Mouse (Mus musculus) liver, embryonic 15.5 days (tissue): ENCODE measurements around the gene Kctd2. TPM values are rescaled to one million over a fixed set of nuclear protein-coding genes. Genes with fewer than 3 reads are reported as not detected.
A peak's percentile ranks its signal among the peaks of the same experiment; 100 is the strongest.
"Not testable (repeated sequence)": the region's sequence is repeated elsewhere in the genome, so short reads cannot be mapped to it uniquely, and the experiment has no call there.

Experiments used
- ATAC-seq: fragments of 200-750 bp; cut with Nextera tagmentation; 2 replicates; pipeline ENCODE4 v1.8.0; 2017; ENCODE audit warnings: moderate number of reproducible peaks, mild to moderate bottlenecking, moderate library complexity; ENCODE audit not compliant: insufficient read depth
- H3K27ac ChIP-seq: fragments of 300-500 bp; sonication (generic); replicated peaks from 2 replicates; pipeline ENCODE4 v1.5.1; 2015; ENCODE audit warnings: mild to moderate bottlenecking, inconsistent platforms
- H3K27me3 ChIP-seq: fragments of 300-500 bp; sonication (generic); 2 replicates; pipeline ENCODE4 v1.6.1; 2015; ENCODE audit warnings: mild to moderate bottlenecking, inconsistent platforms
- H3K36me3 ChIP-seq: fragments of 300-500 bp; sonication (generic); replicated peaks from 2 replicates; pipeline ENCODE4 v1.6.1; 2015; ENCODE audit warnings: moderate library complexity, mild to moderate bottlenecking, inconsistent platforms
- H3K4me1 ChIP-seq: fragments of 300-500 bp; sonication (generic); replicated peaks from 2 replicates; pipeline ENCODE4 v1.6.1; 2015; ENCODE audit warnings: inconsistent platforms
- H3K4me2 ChIP-seq: fragments of 300-500 bp; sonication (generic); 2 replicates; pipeline ENCODE4 v1.6.1; 2015; ENCODE audit warnings: moderate library complexity, mild to moderate bottlenecking, inconsistent platforms
- H3K4me3 ChIP-seq: fragments of 300-500 bp; sonication (generic); replicated peaks from 2 replicates; pipeline ENCODE4 v1.5.1; 2015; ENCODE audit warnings: mild to moderate bottlenecking, inconsistent platforms
- H3K9ac ChIP-seq: fragments of 300-500 bp; sonication (generic); 2 replicates; pipeline ENCODE4 v1.6.1; 2015; ENCODE audit warnings: moderate library complexity, mild to moderate bottlenecking, inconsistent platforms
- H3K9me3 ChIP-seq: fragments of 300-500 bp; sonication (generic); replicated peaks from 2 replicates; pipeline ENCODE4 v1.6.1; 2016; ENCODE audit warnings: inconsistent platforms
- WGBS: fragments of 180-500 bp; shearing (Covaris S2); methylation state at CpG from one replicate; pipeline ENCODE4 v1.1.7; 2015; ENCODE audit warnings: mixed read lengths; ENCODE audit not compliant: insufficient replicate concordance; 5-methylcytosine and 5-hydroxymethylcytosine counted together
- polyA plus RNA-seq: library from polyadenylated mRNA; unstranded; fragments of >200 nt; fragmentation: Nextera tagmentation; extraction: Ambion mirVana; gene quantifications from 2 replicates; pipeline ENCODE4 v1.2.1, GENCODE M21; 2015

Gene Kctd2
- polyA plus RNA-seq, 1 experiment from 2014 or later: 4.4 TPM

DNA sequence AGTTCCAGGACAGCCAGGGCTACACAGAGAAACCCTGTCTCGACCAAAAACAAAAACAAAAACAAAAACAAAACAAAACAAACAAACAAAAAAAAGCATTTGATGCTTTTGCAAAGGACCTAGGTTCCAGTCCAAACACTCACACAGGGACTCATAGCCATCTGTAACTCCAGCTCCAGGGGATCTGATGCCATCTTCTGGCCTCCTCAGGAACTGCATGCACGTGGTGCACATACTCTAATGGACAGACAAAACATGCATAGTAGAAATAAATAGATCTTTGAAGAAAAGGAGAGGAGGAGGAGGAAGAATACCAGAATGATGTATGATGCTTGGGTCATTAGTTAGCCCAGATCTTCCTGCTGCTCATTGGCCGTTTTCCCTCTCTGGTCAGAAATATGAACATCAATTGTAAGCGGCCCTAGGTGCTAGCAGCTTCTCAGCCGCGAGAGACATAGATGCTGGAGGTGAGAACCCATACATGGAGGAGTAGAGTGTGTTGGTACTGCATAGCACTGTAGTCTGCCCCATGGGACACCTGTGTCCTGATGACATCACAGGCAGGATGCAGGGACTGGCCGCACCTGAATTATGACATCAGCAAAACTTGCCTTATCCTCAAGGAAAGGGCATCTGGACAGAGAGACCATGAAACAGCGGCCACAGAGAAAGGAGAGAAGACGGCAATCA, 20.1 kb downstream of the Kctd2 start, which contains the start of gene Trim80:
Trim80 (plus strand) TSS at position 640 of the 690 bp plus-strand sequence.
- no peak within 1 kb of the TSS for H3K27ac ChIP-seq
- 73% methylated on average over 9 of the region's 9 CpGs for WGBS
- no peaks in the 10 kb centered on the region for H3K36me3 ChIP-seq
- H3K9ac ChIP-seq: no peak within 1 kb of the TSS
- H3K27me3 ChIP-seq: peaks cover 31% of the 10 kb centered on the region
- H3K4me2 ChIP-seq: no peak within 1 kb of the TSS
- peaks cover 19% of the 10 kb centered on the region for H3K4me1 ChIP-seq
- no peak for ATAC-seq
- H3K4me3 ChIP-seq: no peak within 1 kb of the TSS
- H3K9me3 ChIP-seq: no peaks in the 10 kb centered on the region

DNA sequence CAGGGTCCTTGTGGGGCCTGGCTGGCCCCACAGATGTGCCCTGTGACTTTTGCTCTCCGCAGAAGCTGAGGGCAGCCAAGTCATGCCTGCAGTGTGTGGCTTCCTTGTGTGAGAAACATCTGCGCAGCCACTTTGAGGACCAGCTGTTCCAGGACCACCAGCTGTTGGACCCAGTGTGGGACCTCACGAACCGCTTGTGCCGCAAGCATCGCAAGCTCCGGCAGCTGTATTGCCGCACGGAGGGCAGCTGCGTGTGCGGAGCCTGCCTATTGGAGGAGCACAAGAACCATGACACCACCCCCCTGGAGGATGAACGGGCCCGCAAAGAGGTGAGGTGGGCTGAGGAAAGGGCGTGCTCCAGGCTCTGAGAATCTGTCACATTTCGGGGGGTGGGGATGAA, 21.5 kb downstream of the Kctd2 start:
- Histone ChIP-seq H3K9me3 (no peaks in the 10 kb centered on the region), H3K4me2 (no peak overlapping the region), H3K4me3 (no peak overlapping the region), H3K4me1 (peaks cover 14% of the 10 kb centered on the region), H3K27ac (no peak overlapping the region), H3K36me3 (no peaks in the 10 kb centered on the region), H3K9ac (no peak overlapping the region), H3K27me3 (peaks cover 17% of the 10 kb centered on the region)
- ATAC-seq: no peak
- 55% methylated on average over 15 of the region's 15 CpGs for WGBS

DNA sequence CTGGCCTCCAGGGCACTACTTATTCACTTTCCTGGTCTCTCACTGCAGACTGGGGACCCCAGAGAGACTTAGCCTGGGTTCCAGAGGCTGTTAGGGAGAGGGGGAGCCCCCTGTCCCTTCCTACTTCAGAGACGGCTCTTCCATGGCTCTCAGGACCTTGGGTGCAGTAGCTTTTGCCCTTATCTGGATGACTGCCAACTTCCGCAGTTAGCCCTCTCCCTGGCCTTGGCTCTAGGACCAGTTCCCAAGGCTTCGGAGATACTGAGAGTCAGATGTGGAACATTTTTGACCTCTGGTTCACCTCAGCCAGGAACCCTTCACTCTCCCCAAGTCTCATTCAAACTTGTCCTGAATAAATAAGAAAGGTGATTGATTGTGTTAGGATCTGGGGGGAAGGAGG, 27.0 kb downstream of the Kctd2 start:
- Histone ChIP-seq H3K4me2 (peak overlapping the region; percentile 31), H3K36me3 (no peaks in the 10 kb centered on the region), H3K27ac (peak overlapping the region; percentile 68), H3K9ac (no peak overlapping the region), H3K4me1 (peaks cover 15% of the 10 kb centered on the region), H3K4me3 (no peak overlapping the region), H3K27me3 (no peaks in the 10 kb centered on the region; the same call in 1 of the 2 replicates), H3K9me3 (no peaks in the 10 kb centered on the region)
- ATAC-seq: no peak
- 36% methylated on average over 3 of the region's 3 CpGs for WGBS

DNA sequence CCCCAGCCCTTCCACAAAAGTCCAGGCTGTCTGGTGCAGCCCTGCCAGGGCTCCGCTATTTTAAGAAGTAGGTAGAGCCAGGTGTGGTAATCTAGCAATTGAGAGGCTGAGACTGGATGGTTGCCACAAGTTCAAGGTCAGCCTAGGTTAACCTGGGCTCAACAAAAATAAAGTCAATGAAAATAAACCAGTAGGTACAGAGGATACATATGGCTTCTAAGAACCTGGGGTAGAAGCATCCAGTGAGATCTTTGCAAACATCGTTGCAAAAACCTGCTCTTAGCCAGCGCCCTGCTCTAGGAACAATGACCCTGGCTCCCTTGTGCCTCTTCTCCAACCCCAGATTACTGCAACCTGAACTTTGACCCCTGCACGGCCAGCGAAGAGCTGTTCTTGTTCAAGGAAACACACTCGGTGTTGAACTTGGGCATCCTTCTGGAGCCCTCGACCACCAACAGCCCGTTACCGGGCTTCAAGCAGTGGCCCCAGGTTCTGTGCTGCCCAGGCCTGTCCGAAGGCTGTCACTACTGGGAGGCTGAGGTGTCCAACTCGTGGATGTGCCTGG, 27.5 kb downstream of the Kctd2 start:
- WGBS: 65% methylated on average over 11 of the region's 11 CpGs
- Histone ChIP-seq H3K4me3 (peak overlapping the region; percentile 12; the same call in 1 of the 2 replicates), H3K9me3 (no peaks in the 10 kb centered on the region), H3K4me2 (peak overlapping the region; percentile 31), H3K9ac (no peak overlapping the region), H3K4me1 (peaks cover 15% of the 10 kb centered on the region), H3K27ac (peak overlapping the region; percentile 68), H3K27me3 (no peaks in the 10 kb centered on the region; the same call in 1 of the 2 replicates), H3K36me3 (no peaks in the 10 kb centered on the region)
- no peak for ATAC-seq

DNA sequence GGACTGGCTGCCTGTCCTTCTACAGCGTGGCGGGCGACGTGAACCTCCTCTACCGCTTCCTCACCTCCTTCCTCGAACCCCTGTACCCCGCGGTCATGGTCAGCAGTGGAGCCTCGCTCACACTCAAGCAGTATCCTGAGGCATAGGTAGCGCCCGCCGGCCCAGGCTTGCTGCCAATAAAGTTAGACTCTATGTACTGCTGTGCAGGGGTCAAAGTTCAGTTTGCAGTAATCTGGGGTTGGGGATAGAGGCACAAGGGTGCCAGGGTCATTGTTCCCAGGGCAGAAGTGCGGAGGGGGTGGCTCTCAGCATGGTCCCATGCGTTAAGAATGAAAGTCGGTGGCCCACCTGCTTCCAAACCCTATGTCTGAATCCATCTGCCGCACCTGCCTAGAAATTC, 28.1 kb downstream of the Kctd2 start:
- ATAC-seq: peak; percentile 56; the same call in 1 of the 2 replicates
- H3K9me3 ChIP-seq: no peaks in the 10 kb centered on the region
- peak overlapping the region; percentile 69 for H3K27ac ChIP-seq
- H3K27me3 ChIP-seq: no peaks in the 10 kb centered on the region; the same call in 1 of the 2 replicates
- H3K4me3 ChIP-seq: peak overlapping the region; percentile 12; the same call in 1 of the 2 replicates
- H3K4me2 ChIP-seq: peak overlapping the region; percentile 28; the same call in 1 of the 2 replicates
- no peak overlapping the region for H3K9ac ChIP-seq
- WGBS: 71% methylated on average over 16 of the region's 16 CpGs
- no peaks in the 10 kb centered on the region for H3K36me3 ChIP-seq
- peaks cover 15% of the 10 kb centered on the region for H3K4me1 ChIP-seq

DNA sequence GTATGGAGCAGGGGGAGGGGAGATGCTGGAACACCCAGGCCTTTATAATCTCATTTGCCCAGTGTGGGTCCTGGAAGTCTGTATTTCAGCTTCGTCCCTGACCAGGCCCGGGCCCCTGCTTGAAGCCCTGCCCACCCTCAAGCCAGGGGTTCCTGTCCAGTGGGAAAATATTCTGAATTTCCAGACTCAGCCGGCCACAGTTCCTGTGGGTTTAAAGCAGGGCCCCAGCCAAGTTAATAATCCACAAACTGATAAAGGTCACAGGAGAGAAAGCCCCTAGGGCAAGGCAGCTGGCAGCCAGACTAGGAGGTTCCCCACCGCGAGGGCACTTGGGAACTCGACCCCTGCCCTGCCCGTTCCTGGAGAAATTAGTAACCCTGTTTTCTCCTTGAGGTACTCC, 29.1 kb downstream of the Kctd2 start:
- H3K4me1 ChIP-seq: peaks cover 18% of the 10 kb centered on the region
- 53% methylated on average over 7 of the region's 7 CpGs for WGBS
- no peak; the same call in 1 of the 2 replicates for ATAC-seq
- H3K27me3 ChIP-seq: no peaks in the 10 kb centered on the region; the same call in 1 of the 2 replicates
- H3K4me2 ChIP-seq: 0 out of 2 replicates have a peak overlapping the region, but pooled peaks have one; percentile 5
- H3K36me3 ChIP-seq: no peaks in the 10 kb centered on the region
- no peak overlapping the region for H3K9ac ChIP-seq
- H3K4me3 ChIP-seq: no peak overlapping the region
- no peaks in the 10 kb centered on the region for H3K9me3 ChIP-seq
- peak overlapping the region; percentile 69 for H3K27ac ChIP-seq

DNA sequence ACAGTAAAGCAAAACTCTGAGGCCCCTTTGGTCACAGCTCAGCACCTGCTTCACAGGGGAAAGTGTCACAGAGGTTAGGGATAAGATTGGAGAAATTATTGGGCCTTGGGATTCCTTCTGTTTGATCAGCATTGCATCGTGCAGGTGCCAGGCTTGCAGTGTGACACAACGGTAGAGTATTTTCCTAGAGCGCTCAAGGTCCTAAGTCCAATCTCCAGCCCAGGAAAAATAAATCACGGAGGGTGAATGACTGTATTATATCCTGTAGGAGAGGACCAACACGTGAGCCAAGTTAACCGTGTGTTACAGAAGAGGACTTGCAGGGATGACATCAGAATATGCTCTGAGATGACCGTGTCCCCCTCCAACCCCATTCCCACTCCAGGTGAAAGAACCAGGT, 30.2 kb downstream of the Kctd2 start:
- H3K4me3 ChIP-seq: no peak overlapping the region
- H3K36me3 ChIP-seq: no peaks in the 10 kb centered on the region
- no peak overlapping the region for H3K4me2 ChIP-seq
- H3K9me3 ChIP-seq: no peaks in the 10 kb centered on the region
- H3K27ac ChIP-seq: peak overlapping the region; percentile 69; the same call in 1 of the 2 replicates
- no peak overlapping the region for H3K9ac ChIP-seq
- no peaks in the 10 kb centered on the region; the same call in 1 of the 2 replicates for H3K27me3 ChIP-seq
- ATAC-seq: no peak
- peaks cover 18% of the 10 kb centered on the region for H3K4me1 ChIP-seq
- WGBS: 64% methylated on average over 7 of the region's 7 CpGs

DNA sequence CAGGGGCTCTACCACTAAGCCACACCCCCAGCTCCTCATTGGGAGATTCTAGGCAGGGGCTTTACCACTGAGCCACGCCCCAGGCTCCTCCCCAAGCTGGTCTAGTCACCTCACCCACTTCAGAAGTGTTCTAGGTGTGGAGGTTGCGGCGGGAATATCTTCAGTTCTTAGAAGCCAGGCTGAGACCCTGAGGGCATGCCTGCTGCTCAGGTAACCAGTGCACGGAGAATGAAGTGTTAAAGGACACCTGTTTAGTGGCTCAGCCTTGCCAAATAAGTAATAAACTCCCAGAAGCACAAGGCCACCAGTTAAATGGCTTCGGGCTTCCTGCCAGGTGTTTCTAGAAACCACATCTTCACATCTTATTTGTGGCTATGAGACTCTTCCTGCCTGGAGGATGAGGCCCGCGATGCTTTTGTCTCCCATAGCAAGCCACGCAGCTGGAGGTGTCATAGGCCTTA, 31.9 kb downstream of the Kctd2 start:
- Histone ChIP-seq H3K4me1 (peaks cover 10% of the 10 kb centered on the region), H3K4me3 (no peak overlapping the region), H3K9me3 (no peaks in the 10 kb centered on the region), H3K9ac (no peak overlapping the region), H3K4me2 (no peak overlapping the region), H3K27ac (no peak overlapping the region), H3K36me3 (no peaks in the 10 kb centered on the region), H3K27me3 (no peaks in the 10 kb centered on the region)
- ATAC-seq: no peak
- WGBS: 54% methylated on average over 8 of the region's 8 CpGs

DNA sequence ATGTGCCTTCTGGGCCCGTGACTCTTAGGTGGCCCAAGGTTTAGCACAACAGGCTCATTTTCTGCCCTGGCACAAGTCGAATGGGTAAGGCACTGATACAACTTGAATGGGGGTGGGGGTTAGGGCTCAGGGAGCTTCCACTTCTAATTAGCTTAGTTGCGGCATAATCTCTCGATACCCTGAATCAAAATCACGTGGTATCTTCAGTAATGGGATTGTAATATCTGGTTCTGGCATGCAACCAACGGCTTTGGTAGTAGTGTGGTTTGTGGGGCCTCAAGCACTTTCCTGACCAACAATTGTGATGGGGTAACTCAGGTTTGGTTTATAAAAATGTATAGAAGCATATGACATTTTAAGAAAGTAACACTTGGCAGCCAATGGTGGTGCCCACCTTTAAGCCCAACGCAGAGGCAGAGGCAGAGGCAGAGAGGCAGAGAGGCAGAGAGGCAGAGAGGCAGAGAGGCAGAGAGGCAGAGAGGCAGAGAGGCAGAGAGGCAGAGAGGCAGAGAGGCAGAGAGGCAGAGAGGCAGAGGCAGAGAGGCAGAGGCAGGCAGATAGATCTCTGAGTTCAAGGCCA, 32.4 kb downstream of the Kctd2 start:
- no peaks in the 10 kb centered on the region for H3K9me3 ChIP-seq
- H3K27ac ChIP-seq: no peak overlapping the region
- 62% methylated on average over 7 of the region's 7 CpGs for WGBS
- H3K4me2 ChIP-seq: no peak overlapping the region
- no peaks in the 10 kb centered on the region for H3K27me3 ChIP-seq
- H3K9ac ChIP-seq: no peak overlapping the region
- no peaks in the 10 kb centered on the region for H3K36me3 ChIP-seq
- ATAC-seq: no peak
- H3K4me1 ChIP-seq: peaks cover 9% of the 10 kb centered on the region
- H3K4me3 ChIP-seq: no peak overlapping the region

DNA sequence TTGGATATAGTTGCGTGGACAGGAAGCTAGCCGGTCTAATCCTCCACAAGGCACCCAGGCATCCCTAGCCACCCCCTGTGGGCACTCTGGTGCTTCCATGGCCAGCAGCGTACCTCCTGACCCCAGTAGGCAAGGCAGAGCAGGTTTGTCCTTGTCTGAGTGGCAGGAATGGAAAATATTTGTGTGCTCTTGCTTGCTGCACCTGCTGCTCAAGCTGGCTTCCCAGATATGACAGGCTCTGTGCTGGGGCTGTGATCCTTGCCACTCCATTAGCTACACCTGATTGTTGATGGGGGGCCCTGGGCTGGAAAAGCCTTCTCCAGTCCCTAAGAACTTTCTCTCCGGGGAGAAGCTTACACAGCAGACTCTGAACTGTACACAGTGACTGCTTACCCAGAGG, 33.4 kb downstream of the Kctd2 start:
- H3K27ac ChIP-seq: no peak overlapping the region
- no peak overlapping the region for H3K4me3 ChIP-seq
- no peak for ATAC-seq
- H3K9me3 ChIP-seq: no peaks in the 10 kb centered on the region
- 48% methylated on average over 4 of the region's 4 CpGs for WGBS
- H3K9ac ChIP-seq: no peak overlapping the region
- H3K36me3 ChIP-seq: no peaks in the 10 kb centered on the region
- H3K27me3 ChIP-seq: no peaks in the 10 kb centered on the region
- H3K4me2 ChIP-seq: no peak overlapping the region
- H3K4me1 ChIP-seq: peaks cover 9% of the 10 kb centered on the region

DNA sequence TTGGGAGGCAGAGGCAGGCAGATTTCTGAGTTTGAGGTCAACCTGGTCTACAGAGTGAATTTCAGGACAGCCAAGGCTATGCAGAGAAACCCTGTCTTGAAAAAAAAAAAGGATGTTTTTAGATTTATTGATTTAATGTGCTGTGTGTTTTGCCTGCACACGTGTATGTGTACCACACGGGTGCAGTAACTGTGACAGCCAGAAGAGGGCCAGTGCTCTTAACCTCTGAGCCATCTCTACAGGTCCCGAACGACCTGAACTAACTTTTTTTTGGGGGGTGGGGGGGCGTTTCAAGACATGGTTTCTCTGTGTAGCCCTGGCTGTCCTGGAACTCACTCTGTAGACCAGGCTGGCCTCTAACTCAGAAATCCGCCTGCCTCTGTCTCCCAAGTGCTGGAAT, 34.9 kb downstream of the Kctd2 start:
- not testable (repeated sequence) for ATAC-seq

More for the DNA sequence above, 34.9 kb downstream of the Kctd2 start:
- not testable (repeated sequence) for H3K36me3 ChIP-seq, H3K27me3 ChIP-seq, H3K4me3 ChIP-seq, H3K9me3 ChIP-seq, H3K4me1 ChIP-seq, H3K9ac ChIP-seq, H3K4me2 ChIP-seq, H3K27ac ChIP-seq
- WGBS: 56% methylated on average over 6 of the region's 6 CpGs
